Mouse (Mus musculus): ENCODE measurements around the gene Rgl1.

DNA sequence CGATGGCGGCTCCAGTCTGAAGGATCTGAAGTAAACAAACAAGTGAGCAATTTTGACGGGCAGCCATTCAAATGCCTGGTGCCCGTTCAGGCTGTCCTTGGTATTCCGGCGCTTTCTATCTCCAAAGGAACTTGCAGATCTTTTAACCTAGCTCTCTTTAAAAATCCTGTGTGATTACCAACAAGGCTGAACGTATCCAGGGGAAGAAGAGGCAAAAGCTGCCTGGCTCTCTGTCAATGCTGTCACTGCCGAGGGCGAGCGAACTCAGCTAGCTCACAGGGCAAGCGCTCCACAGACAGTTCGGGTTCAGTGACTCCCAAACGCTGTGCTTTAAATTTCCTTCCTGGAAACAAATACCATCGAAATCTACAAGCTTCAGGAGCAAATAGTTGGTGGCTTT is 158.4 kb downstream of the Rgl1 start:
- TF ChIP-seq GATA1 (IDR thresholded peaks at IDR 0.05; ENCODE audit: borderline replicate concordance, low read length) (no peak), FLI1 (IDR thresholded peaks at IDR 0.05; ENCODE audit: low read length) (no peak)

Measured in megakaryocyte, embryonic 14.5 days (primary cell).